Mouse (Mus musculus) intestine, postnatal 0 days (tissue): ENCODE data around the gene Shq1. TPM values are rescaled to one million over a fixed set of nuclear protein-coding genes. Genes with fewer than 3 reads are reported as not detected.
A peak's percentile ranks its signal among the peaks of the same experiment; 100 is the strongest.

Source experiments
- ATAC-seq: fragments of 200-750 bp; cut with Nextera tagmentation; 2 replicates; pipeline ENCODE4 v1.8.0; 2017; ENCODE audit warnings: mild to moderate bottlenecking, moderate TSS enrichment, moderate library complexity
- H3K27ac ChIP-seq: fragments of 300-500 bp; sonication (generic); 2 replicates; pipeline ENCODE4 v1.5.1; 2014; ENCODE audit warnings: mild to moderate bottlenecking, low read depth, low read length, moderate library complexity
- H3K27me3 ChIP-seq: fragments of 300-500 bp; sonication (generic); replicated peaks from 2 replicates; pipeline ENCODE4 v1.6.1; 2014; ENCODE audit warnings: low read length, mixed read lengths; ENCODE audit not compliant: control insufficient read depth, insufficient read depth
- H3K36me3 ChIP-seq: fragments of 300-500 bp; sonication (generic); 2 replicates; pipeline ENCODE4 v1.6.1; 2014; ENCODE audit warnings: mild to moderate bottlenecking, moderate library complexity; ENCODE audit not compliant: control insufficient read depth, insufficient read depth
- H3K4me1 ChIP-seq: fragments of 300-500 bp; sonication (generic); replicated peaks from 2 replicates; pipeline ENCODE4 v1.6.1; 2014; ENCODE audit warnings: antibody characterized with exemption, low read length, mixed read lengths; ENCODE audit not compliant: control insufficient read depth, insufficient read depth
- H3K4me2 ChIP-seq: fragments of 300-500 bp; sonication (generic); replicated peaks from 2 replicates; pipeline ENCODE4 v1.6.1; 2014; ENCODE audit warnings: low read depth, mild to moderate bottlenecking, moderate library complexity
- H3K4me3 ChIP-seq: fragments of 300-500 bp; sonication (generic); 2 replicates; pipeline ENCODE4 v1.5.1; 2014; ENCODE audit warnings: low read depth, low read length
- H3K9ac ChIP-seq: fragments of 300-500 bp; sonication (generic); 2 replicates; pipeline ENCODE4 v1.6.1; 2014; ENCODE audit warnings: mild to moderate bottlenecking, low read depth, low read length
- H3K9me3 ChIP-seq: fragments of 300-500 bp; sonication (generic); 2 replicates; pipeline ENCODE4 v1.6.1; 2016; ENCODE audit warnings: mixed run types; ENCODE audit not compliant: control insufficient read depth
- CTCF ChIP-seq: sonication (generic); IDR thresholded peaks from 2 replicates; pipeline ENCODE4 v1.5.1; 2016; ENCODE audit warnings: low read depth, mild to moderate bottlenecking, control low read depth, antibody characterized with exemption, moderate library complexity
- WGBS: fragments of 180-500 bp; shearing (Covaris S2); extraction: QIAGEN DNeasy Blood & Tissue Kit; methylation state at CpG from one replicate; pipeline ENCODE4 v1.1.7; 2014; 5-methylcytosine and 5-hydroxymethylcytosine counted together
- polyA plus RNA-seq: library from polyadenylated mRNA; unstranded; fragments of >200 nt; fragmentation: Nextera tagmentation; extraction: Ambion mirVana; gene quantifications from 2 replicates; pipeline ENCODE4 v1.2.1, GENCODE M21; 2015

The Shq1 gene
- polyA plus RNA-seq, 1 experiment from 2014 or later: 5.8 TPM

GRCm38 (mm10) chr6:100705366-100705811 lies 34.4 kb upstream of the Shq1 start:
- 2% methylated on average over 15 of the region's 15 CpGs for WGBS
- no peak for ATAC-seq

GRCm38 (mm10) chr6:100704574-100705365 lies 33.8 kb upstream of the Shq1 start, which contains the start of gene Gxylt2:
Gene Gxylt2, plus strand, starts transcription at chr6:100704734.
- H3K4me1 ChIP-seq: peaks cover 4% of the 10 kb centered on the region; the same call in 1 of the 2 replicates
- H3K27ac ChIP-seq: no peak within 1 kb of the TSS
- peak; percentile 30 for TF ChIP-seq CTCF
- WGBS: under 1% methylated on average over 73 of the region's 77 CpGs
- H3K9ac ChIP-seq: peak within 1 kb of the TSS; percentile 48
- no peaks in the 10 kb centered on the region for H3K36me3 ChIP-seq
- no peak for ATAC-seq
- H3K4me3 ChIP-seq: peak within 1 kb of the TSS; percentile 48
- H3K9me3 ChIP-seq: no peaks in the 10 kb centered on the region
- H3K27me3 ChIP-seq: peaks cover 21% of the 10 kb centered on the region
- peak within 1 kb of the TSS; percentile 91 for H3K4me2 ChIP-seq

More at GRCm38 (mm10) chr6:100705366-100705811, 34.4 kb upstream of the Shq1 start:
- Histone ChIP-seq H3K9me3 (no peaks in the 10 kb centered on the region), H3K9ac (0 out of 2 replicates have a peak overlapping the region, but pooled peaks have one; percentile 48), H3K36me3 (no peaks in the 10 kb centered on the region), H3K4me2 (peak overlapping the region; percentile 91), H3K4me3 (peak overlapping the region; percentile 48), H3K27me3 (peaks cover 21% of the 10 kb centered on the region), H3K4me1 (peaks cover 4% of the 10 kb centered on the region; the same call in 1 of the 2 replicates), H3K27ac (no peak overlapping the region)
- TF ChIP-seq CTCF: no peak

- H3K9ac ChIP-seq: no peak overlapping the region
- peak overlapping the region; percentile 48 for H3K4me3 ChIP-seq
- peaks cover 21% of the 10 kb centered on the region for H3K27me3 ChIP-seq
- 34% methylated on average over 8 of the region's 8 CpGs for WGBS
- no peak for TF ChIP-seq CTCF
- no peaks in the 10 kb centered on the region for H3K9me3 ChIP-seq
- peaks cover 4% of the 10 kb centered on the region; the same call in 1 of the 2 replicates for H3K4me1 ChIP-seq
- H3K4me2 ChIP-seq: peak overlapping the region; percentile 91
- no peaks in the 10 kb centered on the region for H3K36me3 ChIP-seq
- ATAC-seq: no peak
- no peak overlapping the region for H3K27ac ChIP-seq
These were observed 33.2 kb upstream of the Shq1 start for GRCm38 (mm10) chr6:100704197-100704573.

- WGBS: 68% methylated on average over 5 of the region's 5 CpGs
These were observed 29.8 kb upstream of the Shq1 start for GRCm38 (mm10) chr6:100700774-100701173.

GRCm38 (mm10) chr6:100699986-100700385 lies 29.0 kb upstream of the Shq1 start:
- no peak for ATAC-seq

More at GRCm38 (mm10) chr6:100700774-100701173, 29.8 kb upstream of the Shq1 start:
- Histone ChIP-seq H3K9me3 (no peaks in the 10 kb centered on the region), H3K27ac (no peak overlapping the region), H3K27me3 (peaks cover 19% of the 10 kb centered on the region), H3K36me3 (no peaks in the 10 kb centered on the region), H3K9ac (no peak overlapping the region), H3K4me1 (peaks cover 4% of the 10 kb centered on the region; the same call in 1 of the 2 replicates), H3K4me3 (no peak overlapping the region), H3K4me2 (no peak overlapping the region)
- TF ChIP-seq CTCF: no peak
- ATAC-seq: no peak

GRCm38 (mm10) chr6:100686341-100686740 lies 15.4 kb upstream of the Shq1 start:
- no peaks in the 10 kb centered on the region for H3K9me3 ChIP-seq
- H3K4me3 ChIP-seq: no peak overlapping the region
- H3K27me3 ChIP-seq: no peaks in the 10 kb centered on the region
- H3K27ac ChIP-seq: no peak overlapping the region
- WGBS: 87% methylated on average over 2 of the region's 2 CpGs
- no peak for ATAC-seq
- H3K9ac ChIP-seq: no peak overlapping the region
- no peaks in the 10 kb centered on the region for H3K4me1 ChIP-seq
- H3K36me3 ChIP-seq: no peaks in the 10 kb centered on the region
- H3K4me2 ChIP-seq: no peak overlapping the region
- no peak for TF ChIP-seq CTCF

More at GRCm38 (mm10) chr6:100699986-100700385, 29.0 kb upstream of the Shq1 start:
- peaks cover 1% of the 10 kb centered on the region; the same call in 1 of the 2 replicates for H3K4me1 ChIP-seq
- WGBS: 80% methylated on average over 5 of the region's 5 CpGs
- no peak overlapping the region for H3K4me3 ChIP-seq
- H3K36me3 ChIP-seq: no peaks in the 10 kb centered on the region
- TF ChIP-seq CTCF: no peak
- peaks cover 11% of the 10 kb centered on the region for H3K27me3 ChIP-seq
- H3K4me2 ChIP-seq: no peak overlapping the region
- H3K27ac ChIP-seq: no peak overlapping the region
- H3K9me3 ChIP-seq: no peaks in the 10 kb centered on the region
- H3K9ac ChIP-seq: no peak overlapping the region
